Mouse (Mus musculus) c-Kit-positive CD71-positive TER-119-positive erythroid progenitor cells, embryonic 14.5 days (primary cell): Measurements from ENCODE around the gene Isca1.
"Not testable (repeated sequence)": the region's sequence is repeated elsewhere in the genome, so short reads cannot be mapped to it uniquely, and the experiment has no call there.

ENCODE experiments used
- DNase-seq: peaks from one replicate; pipeline ENCODE4 v3.0.0-alpha.2; 2013; ENCODE audit warnings: low spot score

Isca1 gene

DNA sequence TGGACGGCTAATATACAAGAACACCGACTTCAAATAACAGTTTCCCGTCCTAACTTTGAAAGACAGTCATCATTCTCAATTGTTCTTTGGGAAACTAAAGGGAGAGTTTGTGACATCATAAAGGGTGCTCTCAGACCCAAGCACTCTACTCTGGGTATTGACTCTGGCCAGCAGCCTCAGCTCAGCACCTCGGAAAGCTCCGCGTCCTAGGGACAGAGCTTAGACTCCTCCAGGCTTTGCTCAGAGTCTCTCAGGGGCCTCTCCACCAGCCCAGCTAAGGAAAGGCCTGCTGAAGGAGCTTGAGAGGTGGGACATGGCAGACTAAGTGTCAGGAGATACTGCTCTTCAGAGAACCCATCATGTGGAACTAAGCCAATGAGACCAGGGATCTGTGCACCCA lies 23.4 kb downstream of the Isca1 start:
- DNase-seq: no peak

DNA sequence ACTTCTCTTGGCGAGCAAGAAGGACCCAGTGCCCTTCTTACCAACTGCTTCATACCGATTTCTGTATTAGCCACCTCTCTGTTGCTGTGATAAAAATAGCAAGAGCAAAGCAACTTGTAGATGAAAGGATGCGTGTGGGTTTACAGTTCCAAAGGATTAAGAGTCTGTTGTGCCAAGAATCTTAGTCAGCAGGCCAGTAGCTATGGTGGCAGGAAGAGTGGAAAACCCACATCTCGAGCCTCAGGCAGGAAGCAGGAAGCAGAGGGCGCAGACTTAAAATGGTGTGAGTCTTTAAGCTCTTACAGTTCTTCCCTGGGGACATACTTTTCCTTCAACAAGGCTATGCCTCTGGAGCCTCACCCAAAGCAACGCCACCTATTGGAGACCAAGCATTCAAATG lies 24.1 kb downstream of the Isca1 start:
- no peak for DNase-seq

DNA sequence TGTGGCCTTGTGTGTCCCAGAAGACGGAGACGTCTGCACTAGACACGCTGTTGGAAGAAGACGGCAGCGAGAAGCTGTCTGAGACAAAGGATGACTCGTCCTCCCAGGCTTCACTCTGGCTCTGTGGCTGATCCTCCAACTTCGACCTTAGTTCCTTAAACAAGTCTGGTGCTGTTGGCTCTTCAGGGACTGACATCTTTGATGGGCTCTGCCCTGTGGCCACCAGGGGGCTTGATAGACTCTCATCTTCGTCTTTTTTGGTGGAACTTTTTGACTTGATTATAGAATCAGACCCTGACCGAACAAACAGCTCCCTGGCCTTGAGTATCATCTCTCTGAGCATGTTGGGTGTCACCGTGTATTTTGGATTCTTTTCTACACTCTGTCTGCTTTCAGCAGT lies 27.9 kb downstream of the Isca1 start:
- DNase-seq: no peak

- no peak for DNase-seq
These were observed 28.5 kb downstream of the Isca1 start for GRCm38 (mm10) chr13:59741096-59741495.

DNA sequence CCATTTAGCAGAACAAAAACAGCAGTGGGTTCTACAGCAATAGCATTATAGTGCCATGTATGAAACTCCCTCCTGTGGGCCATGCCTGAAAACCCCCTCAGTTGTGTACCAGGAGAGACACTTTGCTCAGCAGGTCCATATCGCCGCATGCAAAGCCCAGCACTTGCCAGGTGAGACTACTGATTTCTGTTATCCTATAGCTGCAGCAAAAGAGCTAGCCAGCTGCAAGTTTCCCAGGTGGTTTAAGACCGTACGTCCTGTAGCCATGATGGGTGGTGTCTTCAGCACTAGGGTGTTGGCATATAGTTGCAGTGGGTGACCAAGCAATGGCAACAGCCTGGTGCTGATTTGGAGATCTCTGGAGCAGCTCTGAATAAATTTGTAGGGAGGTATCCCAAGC lies 30.2 kb downstream of the Isca1 start:
- DNase-seq: peak; percentile 80

DNA sequence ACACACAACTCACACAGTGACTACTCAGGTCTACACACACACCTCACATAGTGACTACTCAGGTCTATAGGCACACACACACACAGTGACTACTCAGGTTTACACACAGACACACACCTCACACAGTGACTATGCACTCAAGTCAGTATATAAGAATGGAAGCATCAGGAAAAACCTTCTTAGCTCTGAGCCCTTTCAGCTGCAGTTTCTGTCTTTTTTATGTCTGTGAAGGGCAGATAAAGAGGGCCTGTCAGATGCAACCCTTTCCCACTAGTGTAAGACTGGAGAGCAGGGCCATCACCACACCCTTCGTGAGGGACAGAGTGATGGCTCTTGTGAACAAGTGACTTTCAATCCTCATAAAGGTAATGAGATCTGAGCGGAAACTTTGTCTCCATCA lies 31.2 kb downstream of the Isca1 start:
- DNase-seq: peak; percentile 81

GRCm38 (mm10) chr13:59735190-59735589 lies 34.4 kb downstream of the Isca1 start:
- peak; percentile 50 for DNase-seq

DNA sequence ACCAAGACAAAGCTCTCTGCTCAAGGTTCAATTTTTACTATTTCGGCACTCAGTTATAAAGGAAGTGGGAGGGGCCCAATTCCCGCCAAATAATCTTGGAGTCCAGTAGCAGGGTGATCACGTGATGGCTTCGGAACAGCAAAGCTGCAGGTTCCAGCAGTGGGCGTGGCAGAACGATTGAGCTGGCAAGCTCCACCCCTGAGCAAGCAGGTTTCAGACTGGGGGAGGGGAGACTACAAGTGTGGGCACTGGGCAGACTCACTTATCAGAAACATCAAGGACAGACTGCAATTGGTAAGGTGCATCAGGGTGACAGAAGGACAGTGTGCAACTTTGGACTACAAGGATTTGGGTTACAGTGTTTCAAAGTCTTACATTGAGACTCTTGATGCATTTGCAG lies 35.3 kb downstream of the Isca1 start:
- peak; percentile 53 for DNase-seq

- DNase-seq: no peak
These were observed 35.7 kb downstream of the Isca1 start for GRCm38 (mm10) chr13:59733936-59734335.

- no peak for DNase-seq
These were observed 38.0 kb downstream of the Isca1 start, which contains the start of gene Spata31d1d for GRCm38 (mm10) chr13:59731652-59732051. Gene Spata31d1d (minus strand): TSS chr13:59731752.

DNA sequence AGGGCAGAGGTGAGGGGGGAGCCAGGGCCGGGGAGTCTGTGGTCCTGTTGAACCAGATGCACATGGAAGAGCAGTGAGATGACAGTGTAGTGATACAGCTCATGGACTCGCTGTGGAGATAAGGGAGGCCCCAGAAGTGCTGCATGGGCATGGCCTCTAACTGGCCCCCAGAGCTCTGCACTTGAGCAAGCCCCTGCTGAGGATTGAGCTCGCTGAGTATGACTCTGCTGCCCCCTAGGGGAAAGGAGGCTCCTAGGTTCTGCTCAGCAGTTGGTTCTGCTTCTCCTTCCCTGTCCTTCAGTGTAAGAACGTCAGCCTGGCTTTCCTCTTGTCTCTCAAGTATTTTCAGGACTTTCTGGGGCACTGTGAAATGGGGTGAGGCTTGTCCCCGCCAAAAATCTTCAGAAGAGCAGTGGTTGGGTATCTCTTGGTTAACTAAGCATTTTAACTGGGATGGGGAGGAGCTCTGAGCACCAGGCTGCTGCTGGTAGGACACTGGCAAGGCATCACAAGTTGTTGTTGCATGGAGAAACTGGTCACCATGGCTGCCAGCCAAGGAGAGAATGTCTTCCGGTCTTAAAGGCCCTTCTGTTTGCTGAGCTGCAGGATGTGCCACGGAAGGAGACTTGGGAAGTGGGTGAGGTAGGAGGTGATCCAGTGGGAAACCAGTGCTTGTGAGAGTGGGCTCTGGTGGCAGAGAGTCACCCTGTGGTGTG lies 41.1 kb downstream of the Isca1 start:
- DNase-seq: peak; percentile 83

GRCm38 (mm10) chr13:59726139-59726867 lies 43.3 kb downstream of the Isca1 start:
- DNase-seq: no peak

DNA sequence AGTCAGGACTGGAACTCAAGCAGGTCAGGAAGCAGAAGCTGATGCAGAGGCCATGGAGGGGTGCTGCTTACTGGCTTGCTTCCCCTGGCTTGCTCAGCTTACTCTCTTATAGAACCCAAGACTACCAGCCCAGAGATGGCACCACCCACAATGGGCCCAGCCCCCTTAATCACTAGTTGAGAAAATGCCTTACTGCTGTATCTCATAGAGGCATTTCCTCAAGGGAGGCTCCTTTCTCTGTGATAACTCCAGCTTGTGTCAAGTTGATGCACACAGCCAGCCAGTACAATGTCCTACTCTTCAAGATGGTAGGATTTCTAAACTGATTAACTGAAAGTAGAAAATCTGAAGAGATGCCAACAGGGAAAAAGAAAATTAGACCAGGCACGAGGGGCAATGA lies 47.5 kb downstream of the Isca1 start:
- DNase-seq: not testable (repeated sequence)

DNA sequence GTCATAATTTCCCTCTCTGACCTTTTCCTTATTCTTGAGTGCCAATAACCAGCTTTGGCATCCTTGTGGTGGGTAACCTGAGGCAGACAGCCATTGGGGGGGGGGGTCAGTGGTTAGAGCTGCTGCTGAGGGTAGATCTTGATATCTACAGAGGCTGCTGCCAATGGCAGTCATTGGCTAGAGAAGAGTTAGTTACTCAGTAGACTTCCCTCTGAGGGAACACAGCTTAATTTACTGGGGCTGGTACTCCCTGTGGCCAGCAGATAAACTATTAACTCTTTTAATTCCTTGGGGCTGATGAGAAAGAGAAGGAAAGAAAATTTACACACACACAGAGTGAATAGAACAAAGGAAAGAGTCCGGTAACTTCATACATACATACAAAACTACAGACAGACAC lies 50.1 kb downstream of the Isca1 start:
- no peak for DNase-seq

DNA sequence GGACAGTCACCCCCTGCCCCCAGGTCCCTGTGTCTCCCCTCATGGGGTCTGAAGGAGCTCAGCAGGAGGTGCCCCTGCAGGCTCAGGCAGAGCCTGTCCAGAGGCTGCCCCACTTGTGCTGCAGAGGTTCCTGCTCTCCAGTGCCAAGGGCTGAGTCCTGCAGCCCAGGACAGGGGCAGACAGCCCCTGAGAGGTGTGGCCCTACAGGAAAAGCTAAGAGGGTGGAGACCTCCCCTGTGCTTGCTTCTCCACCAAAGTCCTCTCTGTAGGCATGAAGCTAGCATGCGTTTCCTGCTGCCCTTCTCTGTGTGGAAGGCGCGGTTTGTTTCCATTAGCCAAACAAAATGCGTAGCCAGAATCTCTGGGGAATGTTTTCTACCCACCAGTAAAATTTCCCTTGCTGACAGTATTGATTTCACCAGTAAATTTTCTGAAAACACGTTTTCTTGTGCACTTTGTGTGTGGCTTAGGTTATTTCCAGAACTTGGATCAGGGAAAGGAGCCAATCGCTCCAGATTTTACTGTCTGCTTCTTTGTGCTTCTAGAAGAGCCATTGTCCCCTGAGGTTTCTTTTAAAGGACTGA lies 50.7 kb downstream of the Isca1 start:
- DNase-seq: not testable (repeated sequence)

GRCm38 (mm10) chr13:59713710-59714109 lies 55.9 kb downstream of the Isca1 start:
- no peak for DNase-seq

GRCm38 (mm10) chr13:59711984-59712383 lies 57.6 kb downstream of the Isca1 start, which contains the start of gene Spata31d1b:
Gene Spata31d1b (plus strand): TSS chr13:59712284.
- DNase-seq: not testable (repeated sequence)

- DNase-seq: no peak
These were observed 59.4 kb downstream of the Isca1 start, which contains the start of gene Spata31d1a for GRCm38 (mm10) chr13:59710230-59710629. Gene Spata31d1a (minus strand): TSS chr13:59710330.
